Mouse (Mus musculus) left cerebral cortex, adult 2 months (tissue): ENCODE data around the gene Lsm4. TPM values are rescaled to one million over a fixed set of nuclear protein-coding genes. Genes with fewer than 3 reads are reported as not detected.

Experiments
- DNase-seq, 2 experiments: peaks; one replicate each; pipeline ENCODE4 v3.0.0; 2021 to 2022; ENCODE audit warnings: low spot score in 2 of 2, mixed read lengths in 1 of 2; ENCODE audit errors: extremely low spot score in 1 of 2
- H3K27ac ChIP-seq: fragments of 200-600 bp; 2 replicates; pipeline ENCODE4 v1.8.1; 2022
- H3K4me3 ChIP-seq: fragments of 200-600 bp; 2 replicates; pipeline ENCODE4 v1.8.1; 2022
- CTCF ChIP-seq: fragments of 200-600 bp; IDR thresholded peaks from 2 replicates; pipeline ENCODE4 v1.8.1; 2022; ENCODE audit warnings: antibody characterized with exemption, mild to moderate bottlenecking, moderate library complexity
- intact Hi-C: fragments of 180-260 bp; cut with DNase I; formaldehyde crosslinking; loops from one replicate; pipeline ENCODE4 v1.15.1; 2025
- total RNA-seq, 2 experiments: library from RNA; stranded (reverse); gene quantifications; 2 replicates each; pipeline ENCODE4 v1.2.3; 2021

Gene Lsm4
- total RNA-seq, 2 experiments from 2014 or later, result 62.1 to 62.9 TPM

DNA sequence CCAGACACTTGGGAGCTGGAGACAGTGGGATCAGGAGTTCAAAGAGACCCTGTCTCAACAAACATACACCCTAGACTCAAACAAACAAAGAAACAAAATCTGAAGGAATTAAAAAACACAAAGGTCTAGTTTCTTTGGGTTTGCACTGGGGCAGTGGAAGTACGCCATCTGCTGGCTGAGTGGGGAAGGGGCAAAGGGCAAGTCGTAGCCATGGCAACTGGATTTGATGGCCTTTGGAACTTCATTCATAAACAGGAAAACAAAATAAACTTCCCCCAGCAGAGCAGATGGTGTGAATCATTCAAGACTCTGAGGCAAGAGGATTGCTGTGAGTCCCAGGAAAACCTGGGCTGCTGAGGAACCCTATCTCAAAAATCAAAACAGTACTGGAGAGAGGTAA lies 19.8 kb upstream of the Lsm4 start:
- TF ChIP-seq CTCF, result peak; percentile 79
- Histone ChIP-seq H3K4me3 (no peak overlapping the region), H3K27ac (no peak overlapping the region)
- no peak for DNase-seq
- intact Hi-C loops, result loop anchor here (2.0 kb wide), 1 partner anchor 22 kb away; no protein-coding TSS in a partner anchor

DNA sequence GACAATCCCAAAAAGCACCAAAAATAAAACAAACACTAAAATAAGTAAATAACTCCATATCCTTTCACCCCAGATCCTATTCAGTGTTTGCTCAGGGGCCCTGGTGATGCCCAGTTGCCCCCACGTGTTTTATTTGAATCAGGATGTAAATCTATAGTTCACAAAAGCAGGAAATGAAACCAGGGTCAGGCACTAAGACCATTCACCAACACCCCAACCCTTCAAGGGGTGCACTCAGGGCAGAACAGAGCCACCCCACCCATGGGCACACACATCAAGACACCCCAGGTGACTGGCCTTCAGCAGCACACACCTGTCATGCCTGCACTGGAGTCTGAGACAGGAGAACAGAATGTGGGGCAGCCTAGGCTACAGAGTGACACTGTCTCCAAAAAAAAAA lies 18.9 kb upstream of the Lsm4 start:
- H3K4me3 ChIP-seq, result no peak overlapping the region
- DNase-seq, result no peak
- no peak overlapping the region for H3K27ac ChIP-seq
- no peak for TF ChIP-seq CTCF
- intact Hi-C loops, result no loop called here

DNA sequence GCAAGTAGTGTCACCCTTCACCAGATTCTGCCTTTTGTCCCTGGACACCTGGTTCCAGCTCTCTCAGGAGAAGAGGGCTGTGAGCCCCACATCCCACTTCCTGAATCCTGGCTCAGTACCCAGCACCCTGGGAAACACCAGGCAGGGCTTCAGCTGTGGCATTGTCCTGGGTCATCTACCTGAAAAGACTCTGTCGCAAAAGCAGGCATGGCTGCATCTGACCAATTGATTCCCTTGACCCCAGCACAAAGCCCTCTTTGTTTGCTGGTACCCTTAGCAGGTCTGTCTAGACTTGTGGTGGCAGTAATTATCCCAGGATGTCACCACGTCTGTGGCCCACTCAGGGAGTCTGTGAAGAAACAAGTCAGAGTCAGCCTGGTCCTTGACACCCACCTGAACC lies 17.6 kb upstream of the Lsm4 start:
- no peak overlapping the region for H3K27ac ChIP-seq
- H3K4me3 ChIP-seq, result no peak overlapping the region
- intact Hi-C loops, result no loop called here
- TF ChIP-seq CTCF, result no peak
- no peak for DNase-seq

DNA sequence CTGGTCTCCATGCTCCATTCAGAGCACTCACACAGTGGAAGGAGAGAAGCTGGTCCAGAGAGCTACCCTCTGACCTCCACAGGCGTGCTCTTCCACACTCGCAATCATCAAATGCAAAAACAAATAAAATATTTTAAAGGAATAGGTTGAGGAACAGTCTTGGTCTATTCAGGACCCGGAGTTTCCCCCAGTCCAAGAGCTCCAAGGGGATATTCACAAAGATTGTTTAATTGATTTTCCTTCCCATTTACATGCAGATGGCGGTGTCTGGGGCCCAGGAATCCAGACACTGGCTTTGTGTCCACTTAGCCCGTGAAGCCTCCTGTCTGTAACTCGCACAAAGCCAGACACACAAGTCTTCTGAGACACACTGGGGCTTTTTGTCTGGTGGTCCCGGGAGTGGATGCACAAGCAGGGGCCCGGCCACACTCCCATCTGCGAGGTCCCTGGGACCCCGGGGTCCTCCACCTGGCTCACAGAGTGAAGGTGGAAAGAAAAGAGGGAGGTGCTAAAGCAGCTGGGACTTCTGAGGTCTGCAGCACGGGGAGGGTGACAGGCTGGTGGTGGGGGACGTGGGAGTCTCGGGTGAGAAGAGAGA lies 16.8 kb upstream of the Lsm4 start:
- H3K27ac ChIP-seq, result no peak overlapping the region

DNA sequence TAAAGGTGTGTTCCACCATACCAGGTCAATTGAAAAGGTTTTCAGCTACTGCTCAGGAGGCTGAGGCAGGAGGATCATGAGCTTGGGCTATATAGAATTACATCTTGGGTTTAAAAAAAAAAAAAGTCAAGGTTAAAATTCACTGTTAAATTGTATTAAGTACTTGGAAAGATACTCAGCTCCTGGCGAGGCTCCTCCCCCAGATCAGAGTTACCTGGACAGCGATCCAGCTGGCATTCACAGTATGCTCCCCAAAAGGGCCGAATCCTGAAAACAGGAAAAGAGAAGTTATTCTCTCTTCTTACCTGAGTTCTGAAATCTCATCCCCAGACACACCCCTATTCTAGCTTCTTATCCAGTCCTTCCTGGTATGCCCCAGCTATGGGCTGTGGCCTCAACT lies 15.8 kb upstream of the Lsm4 start:
- DNase-seq, result no peak
- Histone ChIP-seq H3K4me3 (no peak overlapping the region), H3K27ac (no peak overlapping the region)
- TF ChIP-seq CTCF, result no peak
- intact Hi-C loops, result no loop called here

More for the DNA sequence above, 16.8 kb upstream of the Lsm4 start:
- no peak for TF ChIP-seq CTCF
- no peak overlapping the region for H3K4me3 ChIP-seq
- no peak for DNase-seq
- intact Hi-C loops, result no loop called here

DNA sequence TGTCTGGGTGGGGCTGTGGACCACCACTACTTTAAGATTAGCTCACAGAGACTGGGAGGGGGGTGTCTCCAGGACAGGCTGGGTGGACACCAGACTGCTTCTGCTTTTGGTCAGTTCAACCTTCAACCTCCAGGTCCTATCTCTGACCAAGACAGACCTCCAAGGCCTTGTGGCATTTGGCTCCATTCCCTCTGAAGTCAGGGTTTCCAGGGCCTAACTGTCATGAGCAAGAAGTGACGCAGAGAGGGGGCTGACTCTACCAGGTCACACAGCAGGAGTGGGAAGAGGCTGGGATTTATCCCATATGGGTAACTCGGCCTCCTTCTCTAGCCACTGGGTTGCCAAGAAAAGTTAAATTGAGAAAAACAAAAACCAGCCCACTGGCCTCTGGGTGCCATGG lies 15.3 kb upstream of the Lsm4 start:
- Histone ChIP-seq H3K27ac (no peak overlapping the region), H3K4me3 (no peak overlapping the region)
- DNase-seq, result no peak
- no peak for TF ChIP-seq CTCF
- intact Hi-C loops, result no loop called here

DNA sequence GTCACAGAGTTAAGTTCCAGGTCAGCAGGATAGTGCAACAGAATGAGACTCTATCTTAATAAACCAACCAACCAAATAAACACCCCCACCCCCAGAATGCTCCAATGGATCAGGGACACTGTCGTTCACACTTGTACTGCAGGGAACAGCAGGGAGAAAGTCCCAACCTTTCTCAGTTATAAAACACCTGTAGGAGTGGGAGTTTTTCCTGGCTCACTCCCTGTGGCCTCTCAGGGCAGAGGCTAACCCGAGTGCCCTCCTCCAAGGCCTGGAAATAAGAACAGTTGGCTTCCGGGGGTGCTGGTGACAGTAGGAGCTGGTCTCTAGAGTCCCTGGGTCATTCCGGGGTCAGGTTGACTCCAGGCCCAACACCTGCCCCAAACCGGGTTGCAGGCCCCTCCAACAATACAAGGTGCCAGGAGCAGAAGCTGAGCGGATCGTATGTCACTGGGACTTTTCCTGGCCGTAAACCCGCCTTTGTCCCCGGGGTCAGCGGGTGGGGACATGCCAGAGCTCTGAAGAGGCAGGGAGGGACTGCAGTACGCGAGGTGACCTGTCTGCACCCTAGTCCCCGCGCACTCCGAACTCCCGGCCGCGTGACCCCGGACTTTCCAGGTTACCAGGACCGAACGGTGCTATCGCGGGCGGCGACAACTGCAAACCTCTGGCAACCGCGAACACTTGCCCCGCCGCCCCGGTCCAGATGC lies 14.0 kb upstream of the Lsm4 start:
- intact Hi-C loops, result no loop called here
- no peak for DNase-seq
- H3K27ac ChIP-seq, result peak overlapping the region; percentile 17; the same call in 1 of the 2 replicates
- H3K4me3 ChIP-seq, result peak overlapping the region; percentile 87
- TF ChIP-seq CTCF, result no peak

DNA sequence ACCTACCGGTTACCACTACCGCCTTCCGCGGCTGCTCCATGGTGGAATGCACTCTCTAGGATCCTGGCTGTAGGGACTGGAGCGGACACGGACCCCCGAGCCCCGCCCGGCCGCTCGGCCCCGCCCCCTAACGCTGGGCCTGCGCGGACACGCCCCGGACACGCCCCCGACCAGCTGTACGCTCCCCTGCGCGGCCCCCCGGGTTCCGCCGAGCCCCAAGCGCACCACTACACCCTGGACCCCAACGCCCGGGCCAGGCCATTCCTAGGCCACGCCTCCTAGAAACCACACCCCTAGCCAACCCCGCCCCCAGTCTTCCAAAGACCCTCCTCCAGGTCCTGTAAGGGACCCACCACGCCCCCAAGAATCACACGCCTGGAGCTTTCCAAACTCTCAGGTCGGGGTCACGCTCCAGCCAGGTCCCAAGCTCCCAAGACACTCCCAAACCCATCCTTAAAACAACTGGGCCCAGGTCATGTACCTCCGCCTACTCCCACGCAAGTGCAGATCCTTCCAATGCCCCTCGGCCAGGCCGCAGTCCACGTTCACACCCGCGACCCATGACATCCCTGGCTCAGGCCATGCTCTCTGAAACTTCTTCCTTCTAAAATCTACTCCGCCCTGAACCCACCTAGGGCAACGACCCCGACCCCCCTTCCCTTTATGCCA lies 13.3 kb upstream of the Lsm4 start:
- H3K4me3 ChIP-seq, result peak overlapping the region; percentile 87
- DNase-seq, result peak; percentile 69 to 74
- H3K27ac ChIP-seq, result peak overlapping the region; percentile 17; the same call in 1 of the 2 replicates
- TF ChIP-seq CTCF, result no peak
- intact Hi-C loops, result no loop called here

DNA sequence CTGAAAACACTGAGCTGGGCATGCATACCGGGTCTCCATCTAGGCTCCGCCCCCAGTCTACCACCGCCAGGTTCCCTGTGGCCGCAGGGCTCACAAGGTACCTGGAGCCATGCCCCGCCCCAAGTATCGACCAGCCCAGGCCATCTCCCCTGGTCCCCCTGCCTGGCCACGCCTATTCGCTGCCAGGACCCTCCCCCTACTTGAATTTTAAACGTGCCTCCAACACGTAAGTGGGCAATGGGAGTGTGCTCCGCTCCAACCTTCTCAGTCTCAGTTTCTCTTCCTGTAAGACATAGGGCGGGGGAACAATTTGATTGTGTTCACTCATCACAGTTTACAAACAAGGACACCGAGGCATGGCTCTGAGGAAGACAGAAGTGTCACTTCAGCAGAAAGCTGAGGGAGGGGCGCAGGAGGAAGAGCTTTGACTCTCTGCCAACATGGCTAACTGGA lies 12.7 kb upstream of the Lsm4 start, which contains the start of gene Pgpep1:
Gene Pgpep1, minus strand, starts transcription at position 116 of the 453 bp plus-strand sequence.
- intact Hi-C loops, result no loop called here
- Histone ChIP-seq H3K27ac (peak within 1 kb of the TSS; percentile 17; the same call in 1 of the 2 replicates), H3K4me3 (peak within 1 kb of the TSS; percentile 87)
- no peak for TF ChIP-seq CTCF
- DNase-seq, result no peak

DNA sequence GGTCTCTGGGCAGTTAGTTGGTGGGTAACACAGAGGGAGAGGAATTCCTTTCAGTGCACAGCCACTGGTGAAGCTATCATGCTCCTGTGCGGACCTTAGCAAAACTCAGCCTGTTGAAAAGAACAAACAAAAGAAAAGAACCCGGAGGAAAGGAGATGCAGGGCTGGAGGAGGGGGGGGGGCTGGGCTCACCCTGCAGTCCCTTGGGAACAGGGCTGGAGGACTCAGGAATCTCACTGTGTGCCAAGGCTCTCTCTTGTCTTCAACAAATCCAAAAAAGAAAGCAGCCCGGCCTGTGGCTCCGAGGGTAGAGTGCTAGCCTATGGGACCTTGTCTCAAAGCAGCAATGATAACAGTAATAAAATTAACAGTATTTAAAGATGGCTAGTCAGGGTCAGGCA lies 9.4 kb upstream of the Lsm4 start:
- intact Hi-C loops, result no loop called here
- TF ChIP-seq CTCF, result no peak
- Histone ChIP-seq H3K4me3 (no peak overlapping the region), H3K27ac (peak overlapping the region; percentile 38; the same call in 1 of the 2 replicates)
- no peak for DNase-seq

DNA sequence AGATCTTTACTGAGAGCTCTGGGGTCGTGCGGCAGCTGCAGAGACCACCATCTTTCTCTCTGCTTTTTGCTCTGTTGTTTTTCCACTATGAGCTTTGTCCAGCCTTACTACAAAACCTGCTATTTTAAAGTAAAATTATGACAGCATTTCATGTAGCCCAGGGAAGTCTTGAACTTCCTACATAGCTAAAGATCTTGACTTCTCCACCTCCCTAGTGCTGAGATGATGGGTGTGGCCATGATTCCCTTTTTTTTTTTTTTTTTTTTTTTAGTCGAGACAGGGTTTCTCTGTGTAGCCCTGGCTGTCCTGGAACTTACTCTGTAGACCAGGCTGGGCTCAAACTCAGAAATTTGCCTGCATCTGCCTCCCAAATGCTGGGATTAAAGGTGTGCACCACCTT lies 8.4 kb upstream of the Lsm4 start:
- H3K4me3 ChIP-seq, result no peak overlapping the region
- H3K27ac ChIP-seq, result no peak overlapping the region
- intact Hi-C loops, result no loop called here
- TF ChIP-seq CTCF, result no peak
- DNase-seq, result no peak

DNA sequence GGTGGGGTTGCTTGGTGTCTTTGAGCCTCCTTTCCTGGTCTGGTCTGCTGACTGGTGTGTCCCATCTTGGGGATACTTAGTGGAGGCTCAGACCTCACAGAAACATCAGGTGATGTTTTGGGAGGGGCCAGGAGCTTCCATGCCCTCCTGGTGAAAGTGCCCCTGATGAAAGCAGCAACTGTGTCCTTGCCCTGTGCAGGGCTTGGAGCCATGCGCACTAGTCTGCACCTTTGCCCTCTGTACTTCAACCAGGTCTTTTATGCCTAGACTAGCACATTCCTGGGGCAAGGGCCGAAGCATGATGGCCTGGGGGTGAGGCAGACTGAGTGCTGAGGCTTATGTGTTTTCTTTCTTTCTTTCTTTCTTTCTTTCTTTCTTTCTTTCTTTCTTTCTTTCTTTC lies 7.4 kb upstream of the Lsm4 start:
- intact Hi-C loops, result no loop called here
- DNase-seq, result no peak
- H3K4me3 ChIP-seq, result no peak overlapping the region
- TF ChIP-seq CTCF, result no peak
- H3K27ac ChIP-seq, result no peak overlapping the region
